Mouse (Mus musculus) B cell, adult 67 days (primary cell): Measurements from ENCODE around the gene Alkbh5. TPM values are rescaled to one million over a fixed set of nuclear protein-coding genes. Genes with fewer than 3 reads are reported as not detected.

ENCODE experiments used
- total RNA-seq, 2 experiments: library from RNA; stranded (reverse); gene quantifications; 4 replicates each; pipeline ENCODE4 v1.2.4; 2023

The Alkbh5 gene
- 10 to 100 TPM; 66.8 to 76.7 TPM for total RNA-seq

GRCm38 (mm10) chr11:60536180-60536858 is at the start of gene Alkbh5:
Alkbh5 (plus strand) TSS chr11:60536381.

Other genes with a start within 250 kb of the Alkbh5 start
- 10 to 100 TPM; 30.2 to 37.3 TPM for gene Tom1l2, start 183.5 kb upstream of the Alkbh5 start, total RNA-seq
- 1 to 10 TPM in 1 of 2 experiments, not detected in 1; 1.2 TPM for gene Drc3, start 183.1 kb upstream of the Alkbh5 start, total RNA-seq
- 10 to 100 TPM; 22.8 TPM for gene Gid4, start 119.2 kb upstream of the Alkbh5 start, total RNA-seq
- 10 to 100 TPM; 25.5 to 36.5 TPM for gene Atpaf2, start 117.9 kb upstream of the Alkbh5 start, total RNA-seq
- 10 to 100 TPM; 66.7 to 73.7 TPM for gene Drg2, start 81.8 kb upstream of the Alkbh5 start, total RNA-seq
- gene Myo15, start 67.0 kb upstream of the Alkbh5 start, total RNA-seq = 1 to 10 TPM in 1 of 2 experiments, under 1 TPM in 1; 0.83 to 1.0 TPM
- 10 to 100 TPM; 32.8 to 38.4 TPM for gene Llgl1, start 163.3 kb downstream of the Alkbh5 start, total RNA-seq
- 100 to 1,000 TPM; 220 to 235 TPM for gene Flii, start 190.9 kb downstream of the Alkbh5 start, total RNA-seq
- 1 to 10 TPM; 7.4 to 9.9 TPM for gene Mief2, start 192.0 kb downstream of the Alkbh5 start, total RNA-seq
- 10 to 100 TPM; 24.8 to 32.8 TPM for gene Top3a, start 241.0 kb downstream of the Alkbh5 start, total RNA-seq
- gene Smcr8, start 241.1 kb downstream of the Alkbh5 start, total RNA-seq = 10 to 100 TPM; 94.3 to 96.8 TPM